9 mouse cellular contexts compared by ENCODE assay signal in genomic region chr7:135403416-135403815, GRCm38 (mm10). TPM values are rescaled to one million over a fixed set of nuclear protein-coding genes. Genes with fewer than 3 reads are reported as not detected.
DNase-seq lines count a peak whose midpoint lies in the region; ATAC-seq lines count a peak whose summit lies in the region.
"Had no signal": no experiment of that assay in that cellular context is flagged by ENCODE, and none has a peak within 500 bp of the region (broad histone marks: within the 10 kb centered on the region; RNA-seq: fewer than 3 reads in every experiment).

No protein-coding gene starts in this region.

- WGBS in forebrain, embryonic 15.5 days: 9% methylated on average over 5 of the region's 5 CpGs
- 15% methylated on average over 5 of the region's 5 CpGs for WGBS in limb, embryonic 10.5 days

- no peaks in the 10 kb centered on the region; the same call in 1 of the 2 replicates for H3K27me3 ChIP-seq in forebrain, embryonic 15.5 days
- peaks cover 16% of the 10 kb centered on the region for H3K27me3 ChIP-seq in limb, embryonic 10.5 days (ENCODE audit: low read depth, poor library complexity, severe bottlenecking)

- ATAC-seq in forebrain, embryonic 15.5 days (replicated peaks): 0 out of 2 replicates have a peak, but pooled peaks have one; percentile 38

- H3K9me3 ChIP-seq in forebrain, embryonic 15.5 days: no peaks in the 10 kb centered on the region
- H3K9me3 ChIP-seq in limb, embryonic 10.5 days (replicated peaks): no peaks in the 10 kb centered on the region

- H3K4me2 ChIP-seq in forebrain, embryonic 15.5 days (replicated peaks): no peak overlapping the region

- DNase-seq in urinary bladder, adult 18-20 months (ENCODE audit: low spot score in 2 of 2): peak; percentile 9 to 18
- no peak for DNase-seq in urinary bladder, postnatal 10 days (ENCODE audit: low spot score)
- DNase-seq in c-Kit-positive CD71-positive TER-119-positive erythroid progenitor cells, embryonic 14.5 days (ENCODE audit: low spot score): peak; percentile 68
- DNase-seq in kidney, adult 8-10 months: peak; percentile 31 to 66
- DNase-seq in limb, embryonic 10.5 days (ENCODE audit: low spot score): peak; percentile 81
- peak; percentile 52 for DNase-seq in ovary, postnatal 36 days (ENCODE audit: low spot score)
- peak; percentile 35 to 51 for DNase-seq in urinary bladder, postnatal 36 days (ENCODE audit: low spot score in 2 of 2)

- H3K4me1 ChIP-seq in forebrain, embryonic 15.5 days: no peaks in the 10 kb centered on the region
- no peaks in the 10 kb centered on the region; the same call in none of the 2 replicates for H3K4me1 ChIP-seq in limb, embryonic 10.5 days

- H3K36me3 ChIP-seq in forebrain, embryonic 15.5 days: no peaks in the 10 kb centered on the region
- no peaks in the 10 kb centered on the region for H3K36me3 ChIP-seq in limb, embryonic 10.5 days

- H3K9ac ChIP-seq in forebrain, embryonic 15.5 days (replicated peaks): no peak overlapping the region

- no peak overlapping the region for H3K4me3 ChIP-seq in forebrain, embryonic 15.5 days
- H3K4me3 ChIP-seq in limb, embryonic 10.5 days: no peak overlapping the region

- no peak overlapping the region for H3K27ac ChIP-seq in forebrain, embryonic 15.5 days (replicated peaks)
- no peak overlapping the region for H3K27ac ChIP-seq in limb, embryonic 10.5 days

RNA-seq across cellular contexts. Expression of gene Foxi2, which starts 6.7 kb away (rescaled TPM):
- not detected in 2 replicates for polyA plus RNA-seq in forebrain, embryonic 15.5 days (2015; fragmentation: Nextera tagmentation; extraction: Ambion mirVana)
- polyA plus RNA-seq in limb, embryonic 10.5 days (2016; fragmentation: Nextera tagmentation; extraction: Ambion mirVana): 1.8 and 2.1 TPM in 2 replicates
- polyA plus RNA-seq: gonadal fat pad, adult 2 months had no signal
